Mouse (Mus musculus) neural tube, embryonic 13.5 days (tissue): Measurements from ENCODE around the gene Zfp428. TPM values are rescaled to one million over a fixed set of nuclear protein-coding genes. Genes with fewer than 3 reads are reported as not detected.

Source experiments
- ATAC-seq: fragments of 200-750 bp; cut with Nextera tagmentation; 2 replicates; pipeline ENCODE4 v1.8.0; 2017; ENCODE audit warnings: low read depth, mild to moderate bottlenecking, moderate TSS enrichment, moderate library complexity
- H3K27ac ChIP-seq: fragments of 300-500 bp; sonication (generic); replicated peaks from 2 replicates; pipeline ENCODE4 v1.5.1; 2015; ENCODE audit warnings: moderate library complexity, mild to moderate bottlenecking, inconsistent platforms
- H3K27me3 ChIP-seq: fragments of 300-500 bp; sonication (generic); 2 replicates; pipeline ENCODE4 v1.6.1; 2015; ENCODE audit warnings: mild to moderate bottlenecking, inconsistent platforms
- H3K36me3 ChIP-seq: fragments of 300-500 bp; sonication (generic); 2 replicates; pipeline ENCODE4 v1.6.1; 2015; ENCODE audit warnings: mild to moderate bottlenecking, inconsistent platforms
- H3K4me1 ChIP-seq: fragments of 300-500 bp; sonication (generic); replicated peaks from 2 replicates; pipeline ENCODE4 v1.6.1; 2015; ENCODE audit warnings: inconsistent platforms
- H3K4me2 ChIP-seq: fragments of 300-500 bp; sonication (generic); 2 replicates; pipeline ENCODE4 v1.6.1; 2015; ENCODE audit warnings: inconsistent platforms, mild to moderate bottlenecking, moderate library complexity
- H3K4me3 ChIP-seq: fragments of 300-500 bp; sonication (generic); 2 replicates; pipeline ENCODE4 v1.5.1; 2015; ENCODE audit warnings: mild to moderate bottlenecking, inconsistent platforms
- H3K9ac ChIP-seq: fragments of 300-500 bp; sonication (generic); 2 replicates; pipeline ENCODE4 v1.6.1; 2015; ENCODE audit warnings: moderate library complexity, mild to moderate bottlenecking, inconsistent platforms
- H3K9me3 ChIP-seq: fragments of 300-500 bp; sonication (generic); 2 replicates; pipeline ENCODE4 v1.6.1; 2016; ENCODE audit warnings: inconsistent platforms
- WGBS: fragments of 180-500 bp; shearing (Covaris S2); methylation state at CpG from one replicate; pipeline ENCODE4 v1.1.7; 2015; 5-methylcytosine and 5-hydroxymethylcytosine counted together
- polyA plus RNA-seq: library from polyadenylated mRNA; unstranded; fragments of >200 nt; fragmentation: Nextera tagmentation; extraction: Ambion mirVana; gene quantifications from 2 replicates; pipeline ENCODE4 v1.2.1, GENCODE M21; 2015

Gene Zfp428
- 243 and 251 TPM in 2 replicates for polyA plus RNA-seq

GRCm38 (mm10) chr7:24506838-24507725 is at the start of gene Zfp428:
Gene Zfp428, plus strand, starts transcription at chr7:24507006.
- Histone ChIP-seq H3K27me3 (no peaks in the 10 kb centered on the region), H3K9ac (peak within 1 kb of the TSS; percentile 96), H3K9me3 (no peaks in the 10 kb centered on the region), H3K36me3 (peaks cover 34% of the 10 kb centered on the region), H3K27ac (peak within 1 kb of the TSS; percentile 100), H3K4me3 (peak within 1 kb of the TSS; percentile 67), H3K4me2 (peak within 1 kb of the TSS; percentile 81), H3K4me1 (peaks cover 69% of the 10 kb centered on the region)
- ATAC-seq, result peak; percentile 93
- under 1% methylated on average over 83 of the region's 84 CpGs for WGBS

- Histone ChIP-seq H3K4me1 (peaks cover 6% of the 10 kb centered on the region), H3K9ac (no peak overlapping the region), H3K27me3 (peaks cover 5% of the 10 kb centered on the region; the same call in 1 of the 2 replicates), H3K4me2 (no peak overlapping the region), H3K9me3 (no peaks in the 10 kb centered on the region), H3K27ac (no peak overlapping the region), H3K4me3 (no peak overlapping the region), H3K36me3 (no peaks in the 10 kb centered on the region)
- no peak for ATAC-seq
- 63% methylated on average over 10 of the region's 10 CpGs for WGBS
These were observed 49.0 kb upstream of the Zfp428 start for GRCm38 (mm10) chr7:24457726-24458370.

GRCm38 (mm10) chr7:24459440-24459839 is 47.4 kb upstream of the Zfp428 start:
- WGBS, result 80% methylated on average over 5 of the region's 5 CpGs
- H3K27me3 ChIP-seq, result peaks cover 6% of the 10 kb centered on the region; the same call in 1 of the 2 replicates
- no peaks in the 10 kb centered on the region for H3K9me3 ChIP-seq
- no peak overlapping the region for H3K4me2 ChIP-seq
- peaks cover 11% of the 10 kb centered on the region for H3K4me1 ChIP-seq
- ATAC-seq, result no peak
- H3K36me3 ChIP-seq, result no peaks in the 10 kb centered on the region
- no peak overlapping the region for H3K9ac ChIP-seq
- H3K27ac ChIP-seq, result no peak overlapping the region
- no peak overlapping the region for H3K4me3 ChIP-seq

- Histone ChIP-seq H3K4me1 (peaks cover 11% of the 10 kb centered on the region), H3K4me3 (no peak overlapping the region), H3K4me2 (no peak overlapping the region), H3K9me3 (no peaks in the 10 kb centered on the region), H3K27ac (no peak overlapping the region), H3K9ac (no peak overlapping the region), H3K27me3 (peaks cover 6% of the 10 kb centered on the region; the same call in 1 of the 2 replicates), H3K36me3 (no peaks in the 10 kb centered on the region)
- no peak for ATAC-seq
- WGBS, result 59% methylated on average over 3 of the region's 3 CpGs
These were observed 47.0 kb upstream of the Zfp428 start for GRCm38 (mm10) chr7:24459843-24460242.

- Histone ChIP-seq H3K4me1 (peaks cover 11% of the 10 kb centered on the region), H3K36me3 (no peaks in the 10 kb centered on the region), H3K27me3 (peaks cover 6% of the 10 kb centered on the region; the same call in 1 of the 2 replicates), H3K9ac (no peak overlapping the region), H3K4me3 (no peak overlapping the region), H3K9me3 (no peaks in the 10 kb centered on the region), H3K27ac (no peak overlapping the region), H3K4me2 (no peak overlapping the region)
- 62% methylated on average over 14 of the region's 14 CpGs for WGBS
- no peak for ATAC-seq
These were observed 45.3 kb upstream of the Zfp428 start for GRCm38 (mm10) chr7:24461376-24462051.

- H3K27me3 ChIP-seq, result peaks cover 6% of the 10 kb centered on the region; the same call in 1 of the 2 replicates
- WGBS, result 5% methylated on average over 25 of the region's 27 CpGs
- H3K4me3 ChIP-seq, result peak within 1 kb of the TSS; percentile 13
- H3K9me3 ChIP-seq, result no peaks in the 10 kb centered on the region
- H3K27ac ChIP-seq, result no peak within 1 kb of the TSS
- peak within 1 kb of the TSS; percentile 43; the same call in 1 of the 2 replicates for H3K9ac ChIP-seq
- peaks cover 11% of the 10 kb centered on the region for H3K4me1 ChIP-seq
- peak within 1 kb of the TSS; percentile 37 for H3K4me2 ChIP-seq
- H3K36me3 ChIP-seq, result no peaks in the 10 kb centered on the region
- peak; percentile 55; the same call in 1 of the 2 replicates for ATAC-seq
These were observed 44.2 kb upstream of the Zfp428 start, which contains the start of gene Plaur for GRCm38 (mm10) chr7:24462388-24463319. Gene Plaur, plus strand, starts transcription at chr7:24462484.

- no peak overlapping the region for H3K9ac ChIP-seq
- H3K4me1 ChIP-seq, result peaks cover 11% of the 10 kb centered on the region
- no peaks in the 10 kb centered on the region for H3K9me3 ChIP-seq
- no peak overlapping the region for H3K4me2 ChIP-seq
- H3K27me3 ChIP-seq, result peaks cover 6% of the 10 kb centered on the region; the same call in 1 of the 2 replicates
- H3K27ac ChIP-seq, result no peak overlapping the region
- H3K4me3 ChIP-seq, result no peak overlapping the region
- H3K36me3 ChIP-seq, result no peaks in the 10 kb centered on the region
- WGBS, result 93% methylated on average over 6 of the region's 6 CpGs
- ATAC-seq, result no peak
These were observed 40.0 kb upstream of the Zfp428 start for GRCm38 (mm10) chr7:24466835-24467234.

- H3K27ac ChIP-seq, result no peak overlapping the region
- H3K36me3 ChIP-seq, result no peaks in the 10 kb centered on the region
- no peak overlapping the region for H3K4me2 ChIP-seq
- H3K4me3 ChIP-seq, result no peak overlapping the region
- H3K9me3 ChIP-seq, result no peaks in the 10 kb centered on the region
- 89% methylated on average over 5 of the region's 5 CpGs for WGBS
- no peak for ATAC-seq
- H3K27me3 ChIP-seq, result peaks cover under 1% of the 10 kb centered on the region; the same call in 1 of the 2 replicates
- H3K4me1 ChIP-seq, result peaks cover 4% of the 10 kb centered on the region
- no peak overlapping the region for H3K9ac ChIP-seq
These were observed 38.9 kb upstream of the Zfp428 start for GRCm38 (mm10) chr7:24467886-24468285.

GRCm38 (mm10) chr7:24469126-24469525 is 37.7 kb upstream of the Zfp428 start:
- Histone ChIP-seq H3K4me2 (no peak overlapping the region), H3K4me1 (0 out of 2 replicates have a peak, but pooled peaks cover under 1% of the 10 kb centered on the region), H3K9ac (no peak overlapping the region), H3K27me3 (no peaks in the 10 kb centered on the region), H3K4me3 (no peak overlapping the region), H3K36me3 (no peaks in the 10 kb centered on the region), H3K27ac (no peak overlapping the region), H3K9me3 (no peaks in the 10 kb centered on the region)
- WGBS, result 80% methylated on average over 3 of the region's 3 CpGs
- no peak for ATAC-seq

- no peak overlapping the region for H3K4me2 ChIP-seq
- peaks cover 6% of the 10 kb centered on the region for H3K4me1 ChIP-seq
- 95% methylated on average over 7 of the region's 7 CpGs for WGBS
These were observed 36.5 kb upstream of the Zfp428 start for GRCm38 (mm10) chr7:24470356-24470755.

GRCm38 (mm10) chr7:24472442-24472841 is 34.4 kb upstream of the Zfp428 start:
- ATAC-seq, result no peak
- Histone ChIP-seq H3K9me3 (no peaks in the 10 kb centered on the region), H3K27ac (no peak overlapping the region), H3K36me3 (no peaks in the 10 kb centered on the region), H3K27me3 (no peaks in the 10 kb centered on the region), H3K4me2 (no peak overlapping the region), H3K4me3 (no peak overlapping the region), H3K9ac (no peak overlapping the region), H3K4me1 (peaks cover 7% of the 10 kb centered on the region)
- 74% methylated on average over 6 of the region's 6 CpGs for WGBS

More at GRCm38 (mm10) chr7:24470356-24470755, 36.5 kb upstream of the Zfp428 start:
- Histone ChIP-seq H3K4me3 (no peak overlapping the region), H3K27me3 (no peaks in the 10 kb centered on the region), H3K27ac (no peak overlapping the region), H3K36me3 (no peaks in the 10 kb centered on the region), H3K9ac (no peak overlapping the region), H3K9me3 (no peaks in the 10 kb centered on the region)
- no peak for ATAC-seq
